Mouse (Mus musculus) forebrain, embryonic 12.5 days (tissue): ENCODE results near the gene Sema4a. TPM values are rescaled to one million over a fixed set of nuclear protein-coding genes. Genes with fewer than 3 reads are reported as not detected.

ENCODE experiments used
- ATAC-seq: fragments of 200-750 bp; cut with Nextera tagmentation; 2 replicates; pipeline ENCODE4 v1.8.0; 2017; ENCODE audit warnings: moderate TSS enrichment; ENCODE audit not compliant: low FRiP score
- H3K27ac ChIP-seq: fragments of 300-500 bp; sonication (generic); 2 replicates; pipeline ENCODE4 v1.5.1; 2016; ENCODE audit warnings: mild to moderate bottlenecking
- H3K27me3 ChIP-seq: fragments of 300-500 bp; sonication (generic); 2 replicates; pipeline ENCODE4 v1.6.1; 2016; ENCODE audit warnings: mild to moderate bottlenecking
- H3K36me3 ChIP-seq: fragments of 300-500 bp; sonication (generic); replicated peaks from 2 replicates; pipeline ENCODE4 v1.6.1; 2016; ENCODE audit warnings: mild to moderate bottlenecking
- H3K4me1 ChIP-seq: fragments of 300-500 bp; sonication (generic); 2 replicates; pipeline ENCODE4 v1.6.1; 2016
- H3K4me2 ChIP-seq: fragments of 300-500 bp; sonication (generic); 2 replicates; pipeline ENCODE4 v1.6.1; 2016; ENCODE audit warnings: mild to moderate bottlenecking, moderate library complexity
- H3K4me3 ChIP-seq: fragments of 300-500 bp; sonication (generic); replicated peaks from 2 replicates; pipeline ENCODE4 v1.5.1; 2016; ENCODE audit warnings: mild to moderate bottlenecking
- H3K9ac ChIP-seq: fragments of 300-500 bp; sonication (generic); 2 replicates; pipeline ENCODE4 v1.6.1; 2016; ENCODE audit warnings: mild to moderate bottlenecking
- H3K9me3 ChIP-seq: fragments of 300-500 bp; sonication (generic); 2 replicates; pipeline ENCODE4 v1.6.1; 2016
- WGBS: fragments of 180-500 bp; shearing (Covaris S2); methylation state at CpG from one replicate; pipeline ENCODE4 v1.1.7; 2016; 5-methylcytosine and 5-hydroxymethylcytosine counted together
- polyA plus RNA-seq: library from polyadenylated mRNA; unstranded; fragments of >200 nt; fragmentation: Nextera tagmentation; extraction: Ambion mirVana; gene quantifications from 2 replicates; pipeline ENCODE4 v1.2.1, GENCODE M21; 2016

Gene Sema4a
- polyA plus RNA-seq, 1 experiment from 2014 or later: 15.3 TPM

DNA sequence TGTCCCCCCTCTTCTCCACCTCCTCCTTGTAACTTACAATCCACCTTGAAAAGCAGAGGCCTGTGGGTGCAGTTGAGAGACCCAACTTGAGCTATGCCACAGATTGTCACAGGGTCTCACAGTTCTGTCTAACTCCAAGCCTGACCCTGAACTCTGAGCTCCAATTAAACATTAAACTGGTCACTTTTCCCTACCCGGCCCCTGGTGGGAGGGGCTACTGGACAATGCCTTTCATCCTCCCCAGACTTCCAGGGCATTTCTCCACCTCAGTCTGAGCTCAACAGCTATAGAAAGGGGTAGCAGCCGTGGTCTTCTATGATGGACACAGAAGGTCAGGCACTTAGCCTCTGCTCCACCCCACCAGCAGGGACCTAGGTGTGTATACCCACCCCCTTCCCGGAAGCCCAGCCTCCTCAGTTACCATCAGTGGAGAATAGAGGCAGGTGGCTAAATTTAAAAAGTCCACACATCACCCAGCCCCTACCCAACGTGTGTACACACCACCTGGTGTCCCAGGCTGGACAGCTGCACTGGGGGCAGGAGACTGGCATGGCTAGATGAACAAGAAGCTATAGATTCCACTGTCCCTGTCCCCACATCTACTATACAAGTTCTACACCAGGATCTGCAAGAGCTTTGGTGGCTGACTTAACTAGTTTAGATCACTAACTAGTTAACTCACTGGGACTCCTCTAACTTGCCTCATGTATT lies 39.8 kb upstream of the Sema4a start:
- Histone ChIP-seq H3K27ac (no peak overlapping the region), H3K9me3 (no peaks in the 10 kb centered on the region), H3K9ac (no peak overlapping the region), H3K4me1 (peaks cover 23% of the 10 kb centered on the region), H3K4me2 (no peak overlapping the region), H3K36me3 (no peaks in the 10 kb centered on the region), H3K4me3 (no peak overlapping the region), H3K27me3 (peaks cover 47% of the 10 kb centered on the region)
- no peak for ATAC-seq
- WGBS: 56% methylated on average over 4 of the region's 4 CpGs

DNA sequence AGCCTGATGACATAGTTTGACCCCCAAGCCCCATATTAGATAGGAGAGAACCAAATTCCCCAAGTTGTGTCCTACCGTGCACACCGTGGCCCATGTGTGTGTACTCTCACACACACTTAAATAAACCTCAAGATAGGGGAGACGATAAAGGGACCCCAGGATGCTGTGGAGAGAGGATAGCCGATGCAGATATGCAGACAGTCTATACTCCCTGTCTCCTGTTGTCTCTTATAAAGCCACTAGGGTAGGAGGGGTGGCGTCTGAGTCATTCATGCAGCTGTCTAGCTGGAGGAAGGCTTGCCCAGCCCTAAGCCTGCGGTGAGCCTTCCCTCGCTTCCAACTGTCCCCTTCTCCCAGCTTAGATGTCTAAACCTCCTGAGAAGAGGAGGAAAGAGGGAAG lies 39.1 kb upstream of the Sema4a start:
- no peak overlapping the region for H3K4me3 ChIP-seq
- H3K36me3 ChIP-seq: no peaks in the 10 kb centered on the region
- H3K9ac ChIP-seq: no peak overlapping the region
- peaks cover 50% of the 10 kb centered on the region for H3K27me3 ChIP-seq
- H3K4me1 ChIP-seq: peaks cover 25% of the 10 kb centered on the region
- no peak for ATAC-seq
- H3K9me3 ChIP-seq: no peaks in the 10 kb centered on the region
- H3K4me2 ChIP-seq: no peak overlapping the region
- 85% methylated on average over 7 of the region's 7 CpGs for WGBS
- H3K27ac ChIP-seq: no peak overlapping the region

DNA sequence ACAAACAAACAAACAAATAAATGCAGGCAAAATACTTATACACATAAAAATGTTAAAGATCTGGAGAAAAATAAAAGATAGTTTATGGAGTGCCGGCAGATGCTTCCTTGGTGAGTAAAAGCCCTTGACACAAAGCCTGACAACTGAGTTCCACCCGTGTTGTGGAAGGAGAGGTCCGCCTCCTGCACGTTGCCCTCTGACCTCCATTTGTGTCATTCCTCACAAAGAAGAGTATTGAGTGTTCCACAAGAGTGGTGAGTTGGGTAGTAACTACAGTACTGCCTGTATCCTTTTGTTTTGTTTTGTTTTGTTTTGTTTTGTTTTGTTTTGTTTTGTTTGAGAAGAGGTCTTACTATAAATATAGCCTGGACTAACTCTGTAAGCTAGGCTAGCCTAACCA lies 38.6 kb upstream of the Sema4a start:
- H3K4me1 ChIP-seq: peaks cover 28% of the 10 kb centered on the region

DNA sequence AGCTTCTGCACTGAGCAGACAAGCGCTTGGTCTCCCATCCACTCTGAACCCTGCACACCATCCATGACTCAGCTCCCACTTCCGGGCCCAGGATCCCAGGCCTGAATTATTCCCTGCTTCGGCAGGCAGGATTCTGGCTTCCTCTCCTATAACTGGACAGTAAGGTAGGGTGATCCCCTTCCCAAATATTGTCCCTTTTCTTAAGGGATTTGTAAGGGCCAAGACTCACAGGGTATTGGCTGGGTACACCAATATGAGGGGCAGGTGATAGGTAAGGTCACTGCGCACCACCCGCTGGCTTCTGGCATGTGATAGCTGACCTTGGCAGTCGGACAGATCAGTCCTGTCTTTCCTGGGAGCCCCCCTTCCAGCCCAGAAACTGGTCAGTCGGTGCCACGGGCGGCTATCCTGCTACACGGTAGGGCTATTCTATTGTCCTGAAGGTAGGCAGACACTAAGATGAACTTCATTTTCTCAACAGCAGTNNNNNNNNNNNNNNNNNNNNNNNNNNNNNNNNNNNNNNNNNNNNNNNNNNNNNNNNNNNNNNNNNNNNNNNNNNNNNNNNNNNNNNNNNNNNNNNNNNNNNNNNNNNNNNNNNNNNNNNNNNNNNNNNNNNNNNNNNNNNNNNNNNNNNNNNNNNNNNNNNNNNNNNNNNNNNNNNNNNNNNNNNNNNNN lies 34.9 kb upstream of the Sema4a start:
- Histone ChIP-seq H3K4me1 (peaks cover 19% of the 10 kb centered on the region), H3K27me3 (peaks cover 19% of the 10 kb centered on the region), H3K9ac (no peak overlapping the region), H3K4me2 (no peak overlapping the region), H3K36me3 (no peaks in the 10 kb centered on the region), H3K4me3 (no peak overlapping the region), H3K27ac (no peak overlapping the region), H3K9me3 (no peaks in the 10 kb centered on the region)
- 84% methylated on average over 10 of the region's 10 CpGs for WGBS
- no peak for ATAC-seq

More for the DNA sequence above, 38.6 kb upstream of the Sema4a start:
- Histone ChIP-seq H3K4me3 (no peak overlapping the region), H3K27me3 (peaks cover 51% of the 10 kb centered on the region), H3K9ac (no peak overlapping the region), H3K4me2 (no peak overlapping the region), H3K27ac (no peak overlapping the region), H3K9me3 (no peaks in the 10 kb centered on the region), H3K36me3 (no peaks in the 10 kb centered on the region)
- ATAC-seq: no peak
- 74% methylated on average over 4 of the region's 4 CpGs for WGBS

DNA sequence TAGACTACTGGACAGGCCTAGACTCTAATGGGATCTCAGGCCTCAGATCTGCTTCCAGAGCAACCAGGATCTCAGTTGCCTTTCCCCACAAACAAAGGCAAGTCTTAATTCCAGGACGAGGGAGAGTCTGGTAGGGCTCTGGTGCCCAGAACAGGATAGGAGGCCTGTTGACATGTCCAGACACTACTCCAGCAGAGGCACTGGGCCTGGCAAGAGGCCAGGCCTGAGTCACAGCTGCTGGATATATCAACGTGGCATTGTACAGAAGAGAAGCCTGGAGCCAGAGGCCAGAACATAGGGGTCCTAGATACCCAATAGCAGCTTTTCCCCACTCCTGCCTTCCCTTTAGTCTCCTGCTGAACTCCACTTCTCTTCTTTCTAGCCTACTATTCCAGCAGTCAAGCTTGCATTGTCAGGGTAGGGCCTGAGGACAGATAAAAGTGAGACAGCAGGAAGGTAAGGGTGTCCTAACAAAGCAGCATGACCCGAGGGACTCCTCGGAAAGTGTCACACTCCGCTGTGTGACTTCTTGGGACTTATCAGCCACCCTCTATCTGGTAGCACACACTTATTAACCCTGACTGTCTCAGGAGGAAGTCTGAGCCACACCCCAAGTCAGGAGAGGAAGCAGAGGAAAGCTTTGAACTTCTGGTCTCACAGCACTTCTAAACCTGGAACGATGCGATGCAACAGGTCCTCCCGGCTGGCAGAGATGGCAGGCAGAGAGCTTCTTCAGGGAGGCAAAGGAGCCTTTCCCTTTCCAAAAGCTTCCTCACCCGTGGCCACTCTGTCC lies 34.0 kb upstream of the Sema4a start:
- Histone ChIP-seq H3K9me3 (no peaks in the 10 kb centered on the region), H3K27ac (no peak overlapping the region), H3K4me2 (no peak overlapping the region), H3K9ac (no peak overlapping the region), H3K27me3 (peaks cover 15% of the 10 kb centered on the region; the same call in 1 of the 2 replicates), H3K4me3 (no peak overlapping the region), H3K4me1 (peaks cover 19% of the 10 kb centered on the region), H3K36me3 (no peaks in the 10 kb centered on the region)
- no peak for ATAC-seq
- 76% methylated on average over 9 of the region's 9 CpGs for WGBS

DNA sequence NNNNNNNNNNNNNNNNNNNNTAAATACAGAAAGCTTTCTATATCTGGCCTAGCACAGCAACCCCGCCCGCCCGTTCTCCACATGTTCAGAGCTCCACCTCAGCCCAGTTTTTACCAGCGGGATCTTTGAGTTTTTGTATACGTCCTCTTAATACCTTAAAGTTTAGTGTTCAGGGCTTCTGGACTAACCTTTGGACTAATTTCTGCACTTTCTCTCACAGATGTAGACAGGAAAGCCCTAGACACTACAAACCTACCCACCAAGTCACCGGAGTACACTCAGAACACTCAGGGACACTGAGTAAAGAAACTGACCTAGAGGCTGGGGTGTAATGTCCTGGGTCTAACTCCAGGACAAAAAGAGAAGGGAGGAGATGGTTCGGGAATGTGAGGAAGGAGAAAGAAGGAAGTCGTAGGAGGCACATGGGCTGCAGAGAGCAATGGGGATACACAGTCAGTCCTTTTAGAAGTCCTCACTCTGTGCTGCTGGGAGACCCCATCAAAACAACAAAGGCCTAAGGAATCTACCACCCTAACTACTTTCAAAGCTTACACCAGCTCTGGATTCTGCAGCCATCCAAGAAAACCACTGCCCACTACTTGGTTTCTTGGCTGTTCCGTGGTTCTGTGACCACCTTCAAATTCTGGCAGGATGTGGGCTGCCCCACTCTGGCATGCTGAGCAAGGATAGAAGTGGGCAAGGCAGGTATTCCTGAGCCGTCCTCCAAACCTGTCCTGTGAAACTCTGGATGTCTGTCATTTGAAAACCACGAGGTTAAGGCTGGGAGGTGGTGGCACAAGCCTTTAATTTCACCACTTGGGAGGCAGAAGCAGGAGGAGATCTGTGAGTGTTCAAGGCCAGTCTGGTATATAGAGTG lies 33.0 kb upstream of the Sema4a start:
- 80% methylated on average over 11 of the region's 11 CpGs for WGBS
- Histone ChIP-seq H3K9me3 (no peaks in the 10 kb centered on the region), H3K27me3 (peaks cover 15% of the 10 kb centered on the region; the same call in 1 of the 2 replicates), H3K4me3 (no peak overlapping the region), H3K27ac (no peak overlapping the region), H3K4me2 (peak overlapping the region; percentile 70), H3K36me3 (no peaks in the 10 kb centered on the region), H3K4me1 (peaks cover 19% of the 10 kb centered on the region), H3K9ac (no peak overlapping the region)
- no peak for ATAC-seq

DNA sequence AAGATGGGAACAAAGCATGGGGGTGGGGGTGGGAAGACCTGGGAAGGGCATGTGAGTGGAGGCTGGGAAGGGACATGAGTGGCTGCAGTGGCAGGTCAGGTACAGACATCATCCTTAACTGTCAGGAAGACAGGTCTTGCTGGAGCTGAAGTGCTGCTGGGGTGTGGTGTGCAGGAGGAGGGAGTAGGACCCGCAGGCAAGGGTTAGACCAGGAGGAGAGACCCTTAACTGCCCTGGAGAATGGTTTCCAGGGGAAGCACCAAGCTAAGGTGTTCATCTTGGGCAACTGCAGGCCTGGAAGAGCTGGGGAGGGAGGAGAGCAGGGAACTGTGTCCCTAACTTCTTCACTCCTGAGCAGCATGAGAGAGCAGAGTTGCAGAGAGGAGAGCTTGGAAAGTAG lies 26.4 kb upstream of the Sema4a start:
- peaks cover 21% of the 10 kb centered on the region for H3K4me1 ChIP-seq
- no peaks in the 10 kb centered on the region for H3K36me3 ChIP-seq
- H3K4me2 ChIP-seq: no peak overlapping the region
- no peak overlapping the region for H3K27ac ChIP-seq
- H3K4me3 ChIP-seq: no peak overlapping the region
- no peaks in the 10 kb centered on the region for H3K9me3 ChIP-seq
- no peak for ATAC-seq
- no peak overlapping the region for H3K9ac ChIP-seq
- WGBS: 53% methylated on average over 1 of the region's 1 CpGs
- peaks cover 55% of the 10 kb centered on the region for H3K27me3 ChIP-seq

DNA sequence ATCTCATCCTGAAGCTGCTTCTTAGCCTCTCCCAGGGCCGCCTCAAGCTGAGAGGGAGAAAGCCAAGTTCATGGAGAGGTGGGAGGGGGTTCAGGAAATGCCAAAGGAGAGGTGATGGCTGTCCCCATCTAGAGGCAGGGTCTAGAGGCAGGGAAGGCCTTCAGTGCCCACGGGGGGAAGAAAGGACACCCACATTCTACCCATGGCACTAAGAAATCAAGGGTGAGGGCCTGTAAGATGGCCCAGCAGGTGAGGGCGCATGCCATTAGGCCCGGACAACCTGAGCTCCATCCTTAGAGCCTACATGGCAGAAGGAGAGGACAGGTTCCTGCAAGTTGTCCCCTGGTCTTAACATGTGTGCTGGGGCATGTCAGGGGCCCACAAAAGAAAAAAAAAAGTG lies 25.9 kb upstream of the Sema4a start:
- H3K4me1 ChIP-seq: peaks cover 22% of the 10 kb centered on the region
- H3K9me3 ChIP-seq: no peaks in the 10 kb centered on the region
- 77% methylated on average over 4 of the region's 4 CpGs for WGBS
- no peak overlapping the region for H3K4me3 ChIP-seq
- no peak for ATAC-seq
- H3K36me3 ChIP-seq: no peaks in the 10 kb centered on the region
- H3K27me3 ChIP-seq: peaks cover 60% of the 10 kb centered on the region
- no peak overlapping the region for H3K27ac ChIP-seq
- no peak overlapping the region for H3K9ac ChIP-seq
- no peak overlapping the region for H3K4me2 ChIP-seq

DNA sequence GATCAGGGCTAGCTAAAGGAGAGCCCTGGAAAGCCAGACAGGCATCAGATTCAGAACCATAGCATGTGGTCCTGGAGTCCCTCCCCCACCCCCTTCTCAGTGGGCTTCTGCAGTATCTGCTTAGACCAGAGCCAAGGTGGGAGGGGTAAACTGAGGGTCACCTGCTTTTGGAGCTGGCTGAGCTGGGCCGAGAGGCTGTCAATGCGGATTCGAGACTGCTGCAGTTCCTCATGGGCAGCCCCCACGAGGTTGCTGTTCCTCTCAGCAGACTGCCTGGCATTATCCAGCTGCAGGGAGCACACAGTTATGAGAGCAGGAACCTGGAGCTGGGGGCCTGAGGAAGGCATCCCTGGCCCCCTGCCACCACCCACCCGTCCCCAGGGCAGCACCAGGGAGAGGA lies 25.1 kb upstream of the Sema4a start:
- Histone ChIP-seq H3K4me1 (peaks cover 23% of the 10 kb centered on the region), H3K9ac (no peak overlapping the region), H3K4me2 (no peak overlapping the region), H3K36me3 (no peaks in the 10 kb centered on the region), H3K27me3 (peaks cover 65% of the 10 kb centered on the region), H3K27ac (no peak overlapping the region), H3K9me3 (no peaks in the 10 kb centered on the region), H3K4me3 (no peak overlapping the region)
- 68% methylated on average over 5 of the region's 5 CpGs for WGBS
- ATAC-seq: no peak

DNA sequence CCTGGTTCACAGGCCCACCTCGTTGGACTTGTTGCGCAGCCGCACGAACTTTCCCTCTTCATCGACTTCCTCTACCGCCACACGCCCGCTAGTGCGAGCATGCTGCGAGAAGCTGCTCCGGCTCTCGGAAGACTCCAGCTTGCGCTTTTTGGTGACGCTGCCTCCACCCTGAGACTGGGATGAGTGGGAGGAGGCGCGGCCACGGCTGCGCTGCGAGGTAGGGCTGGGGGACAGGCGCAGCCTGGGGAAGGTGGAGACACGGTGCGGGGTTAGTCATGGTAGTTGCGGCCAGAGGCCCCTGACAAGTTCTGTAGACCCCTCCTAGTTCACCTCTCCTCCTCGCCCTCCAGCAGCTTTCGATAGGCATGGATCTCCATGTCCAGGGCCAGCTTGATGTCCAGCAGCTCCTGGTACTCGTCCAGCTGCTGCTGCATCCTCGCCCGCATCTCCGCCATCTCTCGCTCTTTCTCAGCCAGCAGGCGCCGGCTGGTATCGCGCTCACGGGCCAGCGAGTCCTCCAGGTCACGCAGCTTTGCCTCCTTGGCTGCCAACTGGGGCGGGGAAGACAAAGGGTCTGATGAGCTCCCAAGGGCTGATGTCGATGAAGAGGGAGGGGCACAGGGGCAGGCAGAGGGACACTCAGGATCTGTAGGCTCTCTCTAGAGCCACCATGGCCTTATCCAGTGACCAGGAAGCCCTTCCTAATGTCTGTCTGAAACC lies 23.8 kb upstream of the Sema4a start:
- no peak for ATAC-seq
- Histone ChIP-seq H3K27me3 (peaks cover 65% of the 10 kb centered on the region), H3K4me1 (peaks cover 23% of the 10 kb centered on the region), H3K36me3 (no peaks in the 10 kb centered on the region), H3K4me3 (peak overlapping the region; percentile 31), H3K9me3 (no peaks in the 10 kb centered on the region), H3K4me2 (peak overlapping the region; percentile 55), H3K27ac (no peak overlapping the region), H3K9ac (peak overlapping the region; percentile 45; the same call in 1 of the 2 replicates)
- 11% methylated on average over 39 of the region's 39 CpGs for WGBS

DNA sequence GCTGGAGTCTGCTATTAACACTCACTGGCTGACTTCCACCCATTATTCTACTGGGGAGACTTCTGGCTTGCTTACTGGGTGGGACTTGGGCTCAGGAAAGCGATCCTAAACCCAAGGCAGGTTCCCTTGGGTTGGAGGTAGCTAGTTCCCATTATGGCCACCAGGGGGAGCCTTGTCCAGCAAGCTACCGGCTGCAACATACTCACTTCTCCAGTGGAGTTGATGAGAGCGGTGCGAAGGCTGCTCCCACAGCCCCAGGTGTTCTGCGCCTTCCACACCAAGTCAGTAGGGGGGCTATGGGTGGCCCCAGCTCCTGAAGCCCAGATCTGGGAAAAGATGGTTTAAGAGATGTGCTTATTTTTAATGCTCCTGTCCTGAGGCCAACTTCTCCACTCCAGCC lies 22.6 kb upstream of the Sema4a start:
- 6% methylated on average over 5 of the region's 5 CpGs for WGBS
- no peak overlapping the region for H3K27ac ChIP-seq
- H3K27me3 ChIP-seq: peaks cover 65% of the 10 kb centered on the region
- H3K4me2 ChIP-seq: no peak overlapping the region
- peaks cover 21% of the 10 kb centered on the region for H3K4me1 ChIP-seq
- no peak overlapping the region for H3K4me3 ChIP-seq
- no peak overlapping the region for H3K9ac ChIP-seq
- no peaks in the 10 kb centered on the region for H3K36me3 ChIP-seq
- H3K9me3 ChIP-seq: no peaks in the 10 kb centered on the region
- peak; percentile 36; the same call in 1 of the 2 replicates for ATAC-seq
